Mouse (Mus musculus) kidney, adult 2 months (tissue): ENCODE results near the gene Timm44.

ENCODE experiments used
- CTCF ChIP-seq: fragments of 200-500 bp; conservative IDR thresholded peaks from 2 replicates; pipeline ENCODE4 v1.5.1; 2011; ENCODE audit warnings: low read depth, mild to moderate bottlenecking, control low read depth, low read length, moderate library complexity, mixed read lengths; ENCODE audit not compliant: insufficient read depth, insufficient read length
- POLR2A ChIP-seq: fragments of 200-500 bp; IDR thresholded peaks from one replicate; pipeline ENCODE4 v1.6.1; 2011; ENCODE audit warnings: low read depth, low read length, control low read depth

DNA sequence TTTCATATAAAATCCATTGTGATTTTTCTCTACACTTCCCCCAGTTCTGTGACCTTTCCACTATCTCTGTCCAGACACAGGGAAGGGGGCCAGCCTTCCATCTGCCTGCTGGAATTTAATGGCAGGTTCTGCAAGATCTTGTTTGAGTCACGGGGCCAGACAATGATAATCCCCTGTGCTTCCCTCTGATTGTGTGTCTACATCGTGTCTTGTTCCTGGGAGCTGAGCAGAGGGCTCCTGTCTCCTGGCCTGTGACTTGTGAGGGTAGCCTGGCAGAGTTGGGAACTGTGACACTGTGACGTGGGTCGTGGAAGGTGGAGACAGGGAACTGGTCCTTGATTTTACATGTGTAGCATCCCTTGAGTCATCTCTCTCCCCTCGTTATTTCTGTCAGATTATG, 45.9 kb downstream of the Timm44 start:
- TF ChIP-seq POLR2A (no peak), CTCF (no peak)
